Mouse (Mus musculus) layer of hippocampus, adult 9-10 months (tissue): ENCODE results near the gene Clk2.
"Not testable (repeated sequence)": the region's sequence is repeated elsewhere in the genome, so short reads cannot be mapped to it uniquely, and the experiment has no call there.

Experiments used
- DNase-seq: peaks from one replicate; pipeline ENCODE4 v3.0.0; 2022; ENCODE audit warnings: low spot score

Gene Clk2

DNA sequence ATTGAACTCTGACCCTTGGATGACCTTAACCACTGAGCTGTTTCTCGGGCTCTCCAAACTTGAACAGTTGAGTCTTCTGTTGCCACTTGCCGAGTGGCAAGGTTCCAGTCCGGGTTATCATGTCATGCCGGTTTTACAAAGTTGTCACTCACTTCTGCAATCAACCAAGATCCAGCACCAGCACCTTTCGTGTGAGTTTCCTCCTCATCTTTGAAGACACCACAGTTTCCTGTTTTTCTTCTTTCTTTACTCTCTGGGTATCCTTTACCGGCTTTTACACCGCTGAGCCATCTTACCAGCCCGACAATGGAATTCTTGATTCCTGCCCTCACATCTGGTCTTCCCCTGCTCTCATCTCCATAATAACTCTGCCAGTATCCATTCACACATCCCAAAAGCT is 25.8 kb downstream of the Clk2 start:
- no peak for DNase-seq

DNA sequence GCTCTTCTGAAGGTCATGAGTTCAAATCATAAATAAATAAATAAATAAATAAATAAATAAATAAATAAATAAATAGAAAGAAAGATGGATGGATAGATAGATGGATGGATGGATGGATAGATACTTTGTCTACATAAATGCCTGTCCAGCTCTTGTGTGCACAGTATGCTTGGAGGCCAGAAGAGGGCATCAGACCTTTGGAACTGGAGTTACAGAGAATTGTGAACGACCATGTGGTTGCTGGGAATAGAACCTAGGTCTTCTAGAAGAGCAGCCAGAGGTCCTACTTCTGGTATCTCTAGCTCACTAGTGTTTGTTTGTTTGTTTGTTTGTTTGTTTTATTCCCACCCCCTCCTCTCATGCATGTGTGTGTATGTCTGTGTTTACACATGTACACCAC is 28.8 kb downstream of the Clk2 start:
- DNase-seq = no peak

DNA sequence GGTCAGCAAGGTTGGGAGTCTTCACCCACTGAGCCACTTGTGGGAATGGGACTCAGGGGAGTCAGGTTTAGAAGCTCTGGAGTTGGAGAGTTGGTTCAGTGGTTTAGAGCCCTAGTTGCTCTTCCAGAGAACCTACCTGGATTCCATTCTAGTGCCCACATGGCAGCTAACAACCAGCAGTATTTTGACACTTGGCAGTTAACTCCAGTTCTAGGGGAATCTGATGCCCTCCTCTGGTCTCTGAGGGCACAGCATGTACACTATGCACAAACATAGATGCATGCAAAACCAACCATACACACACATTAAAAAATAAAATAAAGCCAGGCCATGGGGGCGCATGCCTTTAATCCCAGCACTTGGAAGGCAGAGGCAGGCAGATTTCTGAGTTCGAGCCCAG is 29.3 kb downstream of the Clk2 start:
- DNase-seq = no peak

DNA sequence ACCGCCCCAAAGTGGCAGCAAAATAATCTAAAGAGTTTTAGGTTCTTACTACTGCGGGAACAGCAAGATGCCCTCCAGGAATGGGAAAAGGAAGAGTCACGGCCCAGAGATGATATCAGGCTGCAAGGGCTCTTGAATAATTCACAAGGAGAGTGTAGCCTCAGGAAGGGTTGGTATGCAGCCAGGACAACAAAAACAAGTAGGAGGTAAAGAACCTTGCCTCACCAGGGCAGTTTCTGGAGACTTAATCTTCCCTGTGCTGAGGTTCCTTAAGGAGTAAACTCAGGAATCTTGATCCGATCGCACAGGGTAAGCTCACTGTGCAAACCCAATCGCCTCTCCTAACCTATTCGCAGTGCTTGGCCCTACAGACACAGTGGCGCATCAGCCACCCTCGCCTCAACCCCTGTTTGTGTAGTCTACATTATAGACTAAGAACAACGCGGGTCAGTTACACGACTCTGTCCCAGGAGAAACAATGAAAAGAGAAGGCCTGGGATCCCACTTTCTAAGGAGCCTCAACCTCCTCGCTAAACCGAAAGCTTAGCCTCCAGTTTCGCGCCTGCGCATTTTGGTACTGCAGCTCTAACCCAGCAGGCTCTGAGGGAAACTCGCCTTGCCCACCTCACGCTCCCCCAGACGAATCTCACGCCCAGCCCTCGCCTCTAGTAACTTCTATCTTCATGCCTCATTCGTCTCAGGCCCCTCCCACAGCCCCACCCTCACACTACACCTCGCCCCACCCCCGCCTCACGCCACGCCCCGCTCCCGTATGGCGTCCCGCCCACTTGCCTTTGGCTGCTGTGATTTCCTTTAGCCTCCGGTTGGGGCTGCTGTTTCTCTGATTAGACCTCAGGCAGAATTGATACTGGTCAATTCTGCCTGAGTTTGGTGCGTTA is 31.6 kb downstream of the Clk2 start:
- peak; percentile 68 for DNase-seq

DNA sequence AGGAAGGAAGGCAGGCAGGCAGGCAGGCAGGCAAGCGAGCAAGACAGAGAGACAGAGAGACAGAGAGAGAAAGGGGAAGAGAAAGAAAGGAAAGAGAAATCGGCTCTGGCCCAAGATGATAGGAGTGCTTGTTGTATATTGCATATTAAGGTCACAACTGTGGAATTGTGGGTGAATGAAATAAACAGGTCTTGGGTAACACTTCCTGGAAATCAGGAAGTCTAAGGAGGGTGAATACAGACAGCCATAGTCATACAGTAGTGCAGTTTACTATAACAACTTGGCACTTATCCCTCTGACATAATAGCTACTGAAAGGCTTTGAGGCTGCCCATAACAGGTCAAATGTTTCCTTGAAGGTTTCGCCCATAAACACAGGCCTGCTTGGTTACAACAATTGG is 35.2 kb downstream of the Clk2 start:
- DNase-seq = no peak

DNA sequence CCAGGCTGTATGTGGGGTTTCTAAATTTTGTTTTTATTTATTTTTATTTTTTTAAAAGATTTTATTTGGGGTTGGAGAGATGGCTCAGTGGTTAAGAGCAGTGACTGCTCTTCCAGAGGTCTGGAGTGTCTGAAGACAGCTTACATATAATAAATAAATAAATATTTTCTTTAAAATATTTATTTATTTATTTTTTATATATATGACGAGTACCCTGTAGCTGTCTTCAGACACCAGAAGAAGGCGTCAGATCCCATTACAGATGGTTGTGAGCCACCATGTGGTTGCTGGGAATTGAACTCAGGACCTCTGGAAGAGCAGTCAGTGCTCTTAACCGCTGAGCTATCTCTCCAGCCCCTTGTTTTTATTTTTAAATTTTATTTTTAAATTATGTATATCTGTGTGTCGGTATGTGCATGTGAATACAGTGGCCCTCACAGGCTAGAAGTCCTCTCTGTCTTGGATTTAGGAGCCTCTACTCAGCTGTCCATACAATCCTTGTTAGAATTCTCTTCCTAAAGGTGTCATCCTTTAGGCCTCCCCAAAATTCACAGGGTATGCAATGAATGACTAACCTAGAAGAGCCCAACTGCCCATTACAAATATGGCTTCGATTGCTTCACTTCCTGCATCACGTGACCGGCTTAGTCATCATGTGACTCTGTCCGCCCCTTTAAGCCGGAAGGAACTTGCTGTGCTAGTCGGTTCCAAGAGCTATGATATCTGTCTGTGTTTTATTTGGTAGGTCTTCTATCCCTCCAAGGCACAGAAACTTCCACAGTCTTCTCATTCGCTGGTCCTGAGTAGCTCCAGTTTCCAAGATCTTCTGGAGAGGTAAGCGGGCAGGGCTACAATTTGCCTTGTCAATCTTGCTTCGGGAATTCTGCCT is 37.9 kb downstream of the Clk2 start, which contains the start of gene Gba:
TSS of gene Gba (plus strand) at position 676 of the 889 bp plus-strand sequence.
- DNase-seq = peak; percentile 85

DNA sequence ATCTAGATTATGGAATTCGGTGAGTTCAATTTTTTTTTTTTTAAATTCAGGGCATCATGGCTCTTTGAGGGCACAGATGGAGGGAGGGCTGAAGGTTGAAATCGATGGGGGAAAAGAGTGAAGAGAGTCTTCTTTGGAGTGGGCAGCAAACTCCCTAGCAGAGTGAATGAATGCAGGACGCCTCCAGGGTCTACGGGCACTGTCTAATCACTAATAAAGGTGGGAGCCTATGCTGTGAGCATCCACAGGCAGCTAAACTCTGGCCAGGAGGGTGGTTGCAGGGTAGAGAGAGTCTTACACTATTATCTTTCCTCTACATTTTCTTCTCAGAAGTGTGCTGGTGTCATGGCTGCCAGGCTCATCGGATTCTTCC is 38.5 kb downstream of the Clk2 start:
- DNase-seq = no peak

DNA sequence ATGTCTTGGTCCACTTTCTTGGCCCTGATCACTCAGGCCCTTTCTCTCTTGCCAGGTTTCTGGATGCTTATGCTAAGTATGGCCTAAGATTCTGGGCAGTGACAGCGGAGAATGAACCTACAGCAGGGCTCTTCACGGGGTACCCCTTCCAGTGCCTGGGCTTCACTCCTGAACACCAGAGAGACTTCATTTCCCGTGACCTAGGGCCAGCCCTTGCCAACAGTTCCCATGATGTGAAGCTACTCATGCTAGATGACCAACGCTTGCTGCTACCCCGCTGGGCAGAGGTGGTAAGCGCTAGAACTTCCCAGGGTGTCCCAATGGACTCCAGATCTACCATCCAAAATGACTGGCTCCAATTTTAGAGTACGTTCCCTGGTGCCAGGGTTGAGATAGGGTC is 41.5 kb downstream of the Clk2 start:
- no peak for DNase-seq

DNA sequence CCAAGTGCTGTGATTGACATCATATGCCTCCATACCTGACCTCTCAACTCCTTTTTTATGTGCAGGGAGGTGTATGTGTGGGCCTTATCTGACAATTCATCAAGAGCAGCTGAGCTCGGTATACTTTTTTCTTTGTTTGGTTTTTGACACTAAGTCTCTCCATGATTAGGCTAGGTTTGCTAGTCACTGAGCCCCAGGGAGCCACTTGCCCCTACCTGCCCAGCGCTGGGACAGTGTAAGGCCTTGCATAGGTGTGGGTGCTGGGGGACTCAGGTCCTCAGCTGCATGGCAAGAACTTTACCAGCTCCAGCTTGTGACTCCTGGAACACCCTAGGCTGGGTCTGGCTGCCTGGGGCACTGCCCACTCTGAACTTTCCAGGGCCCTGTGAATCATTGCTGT is 42.1 kb downstream of the Clk2 start:
- DNase-seq = no peak

DNA sequence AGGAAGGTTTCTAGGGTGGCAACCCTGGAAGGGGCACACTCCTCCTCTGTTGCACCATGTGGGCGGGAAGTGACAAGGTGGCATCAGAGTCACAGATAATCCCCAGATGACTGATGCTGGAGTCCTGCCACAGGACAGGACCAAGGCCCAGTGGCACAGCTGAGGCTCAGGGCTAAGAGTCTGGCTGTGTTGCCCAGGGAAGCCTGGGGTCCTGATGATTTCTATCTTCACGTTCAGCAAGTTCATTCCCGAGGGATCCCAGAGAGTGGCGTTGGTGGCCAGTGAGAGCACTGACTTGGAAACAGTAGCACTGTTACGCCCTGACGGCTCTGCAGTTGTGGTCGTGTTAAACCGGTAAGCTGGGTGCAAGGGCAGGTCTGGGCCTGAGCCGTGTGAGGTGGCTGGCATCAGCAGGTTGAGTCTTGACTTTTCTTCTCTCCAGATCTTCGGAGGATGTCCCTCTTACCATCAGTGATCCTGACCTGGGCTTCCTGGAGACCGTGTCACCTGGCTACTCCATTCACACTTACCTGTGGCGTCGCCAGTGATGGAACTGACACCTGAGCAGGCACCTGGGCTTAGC is 43.6 kb downstream of the Clk2 start:
- DNase-seq = no peak

DNA sequence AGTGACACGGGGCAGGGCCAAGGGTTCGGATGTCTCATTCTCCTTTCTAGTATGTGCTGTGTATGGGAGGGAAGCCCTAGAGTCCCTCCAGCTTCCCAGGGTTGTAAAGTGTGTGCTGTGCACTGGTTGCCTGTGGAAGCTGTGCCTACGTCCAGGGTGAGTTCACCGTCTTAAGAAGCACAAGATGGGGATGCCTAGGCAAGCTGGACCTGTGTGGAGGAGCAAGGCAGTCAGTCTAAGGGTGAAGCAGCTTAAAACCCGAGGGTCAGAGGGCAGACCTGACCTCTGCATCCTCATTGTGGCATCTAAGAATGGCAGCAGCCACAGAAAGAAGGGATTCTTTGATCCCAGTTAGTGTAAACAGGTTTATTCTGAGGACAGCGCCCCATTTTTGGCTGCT is 44.1 kb downstream of the Clk2 start:
- DNase-seq = no peak

DNA sequence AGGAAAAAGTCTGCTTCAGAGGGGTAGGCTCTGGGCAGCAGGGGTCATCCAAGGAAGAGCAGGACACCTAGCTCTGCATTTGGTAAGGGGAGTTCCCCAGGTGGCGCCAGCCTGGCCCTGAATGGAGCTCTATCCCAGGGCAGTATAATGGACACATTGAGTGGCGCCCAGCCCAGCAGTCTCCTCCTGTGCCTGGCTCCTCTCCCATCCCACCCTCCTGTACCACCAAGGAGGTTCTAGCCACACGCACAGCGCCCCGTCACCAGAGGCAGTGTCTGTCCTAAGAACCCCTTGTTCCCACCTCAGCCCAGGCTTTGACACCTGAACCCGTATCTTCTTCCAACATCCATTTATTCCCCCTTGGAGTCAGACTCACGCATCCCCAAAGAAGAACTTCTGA is 45.1 kb downstream of the Clk2 start:
- DNase-seq = no peak

DNA sequence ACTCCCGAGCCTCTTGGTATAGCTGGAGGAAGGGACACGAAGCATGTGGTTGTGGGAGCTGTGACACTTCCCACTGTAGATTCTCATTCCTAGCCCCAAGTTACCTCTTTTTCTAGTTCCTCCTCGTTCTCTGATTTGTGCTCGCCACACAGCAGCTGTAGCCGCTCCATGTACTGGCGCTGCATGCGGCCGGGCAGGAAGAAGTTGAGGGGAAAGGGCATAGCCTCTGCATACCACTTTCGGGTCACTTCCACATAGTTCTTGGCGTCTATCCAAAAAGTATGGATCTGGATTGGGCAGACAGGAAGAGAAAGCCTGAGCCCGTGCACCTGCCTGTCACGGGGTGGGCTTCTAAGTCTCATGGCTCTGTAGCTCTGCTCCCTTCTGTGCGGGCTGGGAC is 45.6 kb downstream of the Clk2 start:
- no peak for DNase-seq

DNA sequence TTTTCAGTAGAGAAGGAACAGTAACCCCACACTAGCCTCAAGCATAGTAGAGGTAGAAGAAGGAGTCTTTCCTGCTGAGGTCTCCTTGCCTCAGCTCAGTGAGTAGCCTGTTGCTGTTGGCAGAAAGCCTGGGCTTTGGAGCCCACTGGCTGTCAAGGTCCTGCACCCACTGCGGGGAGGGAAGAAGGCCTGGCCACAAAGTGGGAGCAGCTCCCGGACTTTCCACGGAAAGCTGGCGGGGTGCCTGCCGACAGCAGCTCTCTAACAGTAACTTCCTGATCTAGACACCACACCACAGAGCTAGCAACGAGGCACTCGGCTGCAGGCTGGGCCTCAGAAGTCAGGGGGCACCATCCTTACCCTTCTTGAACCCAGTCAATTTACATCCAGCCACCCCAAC is 46.1 kb downstream of the Clk2 start:
- no peak for DNase-seq

DNA sequence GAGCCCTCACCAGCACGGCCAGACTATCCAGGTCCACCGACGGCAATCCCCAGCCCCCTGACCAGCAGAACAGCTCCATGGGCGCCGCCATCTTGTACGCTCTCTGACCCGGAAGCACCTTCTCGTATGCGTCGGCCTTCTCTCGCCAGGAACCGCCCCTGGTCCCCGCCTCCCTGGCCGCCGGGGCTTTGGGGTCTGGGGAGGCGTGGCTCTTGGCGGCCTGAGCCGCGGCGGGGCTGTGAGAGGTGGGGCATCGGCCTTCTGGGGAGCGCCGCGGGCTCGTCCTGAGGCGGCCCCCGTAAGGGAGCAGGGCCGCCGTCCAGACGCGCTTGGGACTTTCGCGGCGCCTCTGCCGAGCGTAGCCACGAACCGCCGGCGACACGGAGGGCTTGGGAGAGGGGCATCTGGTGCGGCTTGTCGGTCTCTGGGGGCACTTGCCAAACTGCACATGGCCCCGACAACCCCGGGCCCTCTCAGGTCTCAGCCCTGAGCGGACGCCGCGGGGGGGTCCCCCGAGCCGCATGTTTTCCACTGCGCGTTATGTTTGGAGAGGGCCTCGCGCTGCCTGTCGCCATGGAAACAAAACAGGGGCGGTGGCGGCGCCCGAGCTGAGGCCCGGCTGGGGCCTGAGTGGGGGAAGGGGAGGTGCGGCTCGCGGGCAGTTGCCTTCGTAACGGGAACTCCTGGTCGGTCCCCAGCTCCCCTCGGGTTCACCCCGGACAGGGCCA is 49.4 kb downstream of the Clk2 start:
- DNase-seq = peak; percentile 75

DNA sequence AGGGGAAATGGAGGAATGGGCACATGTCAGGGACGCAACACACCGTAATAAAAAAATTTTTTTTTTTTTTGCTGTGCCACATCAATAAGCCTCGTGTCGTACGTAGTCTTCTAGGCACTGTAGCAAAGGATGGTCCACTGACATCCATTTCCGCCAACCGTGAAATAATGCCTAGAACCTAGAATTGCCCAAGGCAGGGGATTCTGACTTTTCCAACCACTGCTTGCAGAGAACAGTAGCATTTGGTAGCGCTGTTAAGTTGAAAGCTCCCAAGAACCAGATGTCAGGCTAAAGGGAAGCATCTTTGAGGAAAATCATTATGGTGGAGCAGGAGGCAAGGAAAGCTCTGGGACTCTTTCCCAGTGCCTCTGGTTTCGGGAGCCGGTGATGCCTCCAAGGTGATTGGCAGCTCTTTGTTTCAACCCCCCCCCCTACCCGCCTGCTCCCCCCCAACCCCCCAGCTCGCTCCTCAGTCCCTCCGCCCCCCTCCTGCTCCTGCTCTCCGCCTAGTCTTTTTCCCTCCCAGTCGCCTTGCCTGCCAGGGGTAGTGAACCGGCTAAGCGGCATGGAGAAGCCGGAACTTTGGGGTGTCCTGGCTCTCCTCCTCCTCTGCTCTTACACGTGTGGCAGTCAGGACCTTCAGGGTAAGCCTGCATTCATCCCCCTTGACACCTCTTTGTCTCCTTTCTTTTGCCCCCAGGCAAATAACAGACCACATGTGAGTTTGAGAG is 50.3 kb downstream of the Clk2 start, which contains the start of gene Thbs3:
TSS of gene Thbs3 (plus strand) at position 500 of the 731 bp plus-strand sequence.
- DNase-seq = no peak

DNA sequence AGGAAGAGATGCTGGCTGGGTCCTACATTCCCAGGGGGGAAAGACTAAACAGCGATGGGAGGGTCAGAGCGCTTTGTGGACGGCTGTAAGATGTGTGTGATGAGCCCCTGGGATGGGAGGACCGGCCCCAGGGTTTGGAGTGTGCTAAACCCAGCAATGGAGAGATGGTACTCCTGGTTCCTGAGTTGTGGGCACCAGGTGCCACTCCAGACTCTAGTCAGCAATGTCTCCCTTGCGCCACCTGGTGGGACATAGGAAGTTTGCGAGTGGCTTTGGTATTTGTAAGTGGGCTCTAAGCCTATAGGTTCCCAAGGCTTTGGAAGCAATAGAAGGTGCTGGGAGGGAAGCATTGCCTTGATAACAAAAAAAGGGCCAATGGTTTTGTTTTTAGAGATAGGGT is 51.3 kb downstream of the Clk2 start:
- DNase-seq = peak; percentile 65

DNA sequence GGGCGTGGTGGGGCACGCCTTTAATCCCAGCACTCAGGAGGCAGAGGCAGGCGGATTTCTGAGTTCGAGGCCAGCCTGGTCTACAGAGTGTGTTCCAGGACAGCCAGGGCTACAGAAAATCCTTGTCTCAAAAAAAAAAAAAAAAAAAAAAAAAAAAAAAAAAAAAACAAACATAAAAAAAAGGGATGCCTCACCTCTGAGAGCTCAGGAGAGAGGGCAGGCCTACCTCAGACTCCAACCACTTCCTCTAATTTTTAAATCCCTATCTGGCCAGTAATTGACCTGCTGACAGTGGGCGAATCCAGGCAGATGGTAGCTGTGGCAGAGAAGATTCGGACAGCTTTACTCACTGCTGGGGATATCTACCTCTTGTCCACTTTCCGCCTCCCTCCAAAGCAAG is 51.8 kb downstream of the Clk2 start:
- DNase-seq = not testable (repeated sequence)

DNA sequence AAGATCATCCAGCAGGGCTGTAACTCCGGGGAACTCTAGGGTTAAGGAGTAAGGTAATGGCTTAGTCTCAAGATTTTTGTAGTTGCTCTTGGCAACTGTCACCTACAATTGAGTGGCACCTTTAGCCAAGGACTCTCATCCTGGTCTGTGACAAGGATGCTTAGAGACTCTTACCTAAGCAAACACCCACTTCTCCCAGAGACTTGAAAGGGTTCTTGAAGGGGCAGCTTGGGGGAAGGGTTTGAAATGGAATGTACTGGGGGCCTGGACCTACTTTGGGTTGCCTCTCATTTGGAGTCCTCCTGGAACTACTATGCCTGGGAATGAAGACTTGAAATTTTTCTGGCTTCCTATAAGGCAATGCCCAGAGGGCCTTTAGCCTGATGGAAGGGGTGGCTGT is 53.7 kb downstream of the Clk2 start:
- no peak for DNase-seq

DNA sequence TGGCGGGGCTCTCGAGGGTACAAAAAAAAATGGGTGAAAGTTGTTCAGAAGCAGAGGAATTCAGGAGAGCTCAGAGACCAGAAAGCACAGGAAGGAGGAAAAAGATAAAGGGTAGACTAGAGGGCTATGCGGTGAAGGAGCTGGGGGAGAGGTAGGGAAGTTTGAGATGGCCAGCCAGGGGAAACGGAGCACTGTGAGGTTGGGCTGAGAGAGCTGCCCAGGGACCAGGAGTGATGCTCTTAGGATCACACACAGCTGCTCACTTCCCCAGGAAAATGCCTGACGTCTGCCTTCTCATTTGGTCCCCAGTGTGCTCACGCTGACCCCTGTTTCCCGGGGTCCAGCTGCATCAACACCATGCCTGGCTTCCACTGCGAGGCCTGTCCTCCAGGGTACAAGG is 55.0 kb downstream of the Clk2 start:
- DNase-seq = no peak

DNA sequence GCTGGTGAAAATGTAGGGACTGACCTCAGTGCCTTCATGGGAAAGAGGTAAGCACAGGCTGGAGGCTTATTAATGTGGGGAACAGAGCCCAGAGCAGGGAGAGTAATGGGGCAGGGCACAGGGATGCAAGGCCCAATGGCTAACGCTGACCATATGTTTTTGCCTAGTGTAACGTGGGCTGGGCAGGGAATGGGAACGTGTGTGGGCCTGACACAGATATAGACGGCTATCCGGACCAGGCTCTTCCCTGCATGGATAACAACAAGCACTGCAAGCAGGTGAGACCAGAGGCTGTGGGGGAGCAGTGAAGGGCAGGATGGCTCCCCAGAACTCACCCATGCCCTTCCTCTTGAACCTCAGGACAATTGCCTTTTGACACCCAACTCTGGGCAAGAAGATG is 56.6 kb downstream of the Clk2 start:
- no peak for DNase-seq
